Mouse (Mus musculus) midbrain, embryonic 15.5 days (tissue): ENCODE measurements at regions not wholly inside any gene's neighbourhood (a gene's known extent, or its start where the extent isn't known, plus 50 kb on each side); places are given as distances from the start of the nearest gene placed in this dataset.

ENCODE experiments used
- ATAC-seq: fragments of 200-750 bp; cut with Nextera tagmentation; replicated peaks from 2 replicates; pipeline ENCODE4 v1.8.0; 2017; ENCODE audit warnings: moderate TSS enrichment
- H3K27ac ChIP-seq: fragments of 300-500 bp; sonication (generic); 2 replicates; pipeline ENCODE4 v1.5.1; 2015; ENCODE audit warnings: mild to moderate bottlenecking, inconsistent platforms
- H3K27me3 ChIP-seq: fragments of 300-500 bp; sonication (generic); replicated peaks from 2 replicates; pipeline ENCODE4 v1.6.1; 2015; ENCODE audit warnings: inconsistent platforms
- H3K36me3 ChIP-seq: fragments of 300-500 bp; sonication (generic); replicated peaks from 2 replicates; pipeline ENCODE4 v1.6.1; 2015; ENCODE audit warnings: inconsistent platforms
- H3K4me1 ChIP-seq: fragments of 300-500 bp; sonication (generic); 2 replicates; pipeline ENCODE4 v1.6.1; 2015; ENCODE audit warnings: inconsistent platforms
- H3K4me2 ChIP-seq: fragments of 300-500 bp; sonication (generic); 2 replicates; pipeline ENCODE4 v1.6.1; 2015; ENCODE audit warnings: inconsistent platforms, mild to moderate bottlenecking, moderate library complexity
- H3K4me3 ChIP-seq: fragments of 300-500 bp; sonication (generic); 2 replicates; pipeline ENCODE4 v1.5.1; 2015; ENCODE audit warnings: mild to moderate bottlenecking, inconsistent platforms
- H3K9ac ChIP-seq: fragments of 300-500 bp; sonication (generic); 2 replicates; pipeline ENCODE4 v1.6.1; 2015; ENCODE audit warnings: mild to moderate bottlenecking, inconsistent platforms
- H3K9me3 ChIP-seq: fragments of 300-500 bp; sonication (generic); 2 replicates; pipeline ENCODE4 v1.6.1; 2016; ENCODE audit warnings: inconsistent platforms
- WGBS: fragments of 180-500 bp; shearing (Covaris S2); methylation state at CpG from one replicate; pipeline ENCODE4 v1.1.7; 2015; ENCODE audit warnings: mixed read lengths; 5-methylcytosine and 5-hydroxymethylcytosine counted together

DNA sequence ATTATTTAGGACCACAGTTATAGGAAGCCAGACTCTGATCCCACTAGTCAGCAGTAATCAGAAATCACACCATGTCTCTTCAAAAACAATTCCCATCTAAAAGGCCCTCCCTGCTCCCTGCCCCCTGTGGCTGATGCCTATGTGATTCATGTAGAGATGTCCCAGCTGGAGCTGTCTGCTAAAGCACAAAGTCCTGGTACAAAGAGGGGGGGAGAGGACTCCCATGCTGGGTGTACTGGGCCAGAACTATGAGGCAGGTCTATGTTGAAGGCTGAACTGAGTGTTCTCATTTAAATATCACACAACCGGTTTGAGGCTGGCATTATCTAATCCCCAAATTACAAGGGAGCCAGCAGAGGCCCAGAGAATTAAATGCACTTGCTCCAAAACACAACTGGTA, 88.2 kb downstream of the Chst1 start:
- Histone ChIP-seq H3K27me3 (no peaks in the 10 kb centered on the region), H3K27ac (no peak overlapping the region), H3K4me1 (peaks cover 19% of the 10 kb centered on the region), H3K4me2 (no peak overlapping the region), H3K9ac (no peak overlapping the region), H3K4me3 (no peak overlapping the region), H3K9me3 (no peaks in the 10 kb centered on the region), H3K36me3 (no peaks in the 10 kb centered on the region)
- whole genome bisulfite sequencing, result 18% methylated on average over 1 of the region's 1 CpGs
- no peak for ATAC-seq

GRCm38 (mm10) chr2:92689203-92689602, 89.7 kb downstream of the Chst1 start:
- ATAC-seq, result peak; percentile 88
- Histone ChIP-seq H3K27ac (peak overlapping the region; percentile 73), H3K36me3 (no peaks in the 10 kb centered on the region), H3K9ac (no peak overlapping the region), H3K27me3 (no peaks in the 10 kb centered on the region), H3K4me1 (peaks cover 19% of the 10 kb centered on the region), H3K4me2 (no peak overlapping the region), H3K4me3 (no peak overlapping the region), H3K9me3 (no peaks in the 10 kb centered on the region)
- WGBS, result 10% methylated on average over 2 of the region's 2 CpGs

DNA sequence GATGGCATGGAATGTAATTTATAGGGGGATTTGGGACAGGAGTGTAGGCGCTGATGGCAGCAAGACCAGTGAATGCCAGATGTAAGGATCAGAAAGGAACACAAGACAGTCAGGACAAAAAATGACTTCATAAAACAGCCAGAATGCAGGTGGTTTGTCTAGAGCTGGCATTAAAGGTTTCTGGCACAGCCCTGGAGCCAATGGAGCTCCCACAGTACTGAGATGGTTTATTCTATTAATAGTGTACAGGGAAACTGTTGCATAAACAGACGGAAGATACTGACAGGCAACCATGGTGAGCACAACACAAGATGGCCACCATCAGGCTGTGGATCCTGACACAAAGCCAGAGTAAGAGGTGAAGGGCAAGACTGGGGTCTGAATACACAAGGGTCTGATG, 90.8 kb downstream of the Chst1 start:
- no peaks in the 10 kb centered on the region for H3K36me3 ChIP-seq
- ATAC-seq, result no peak

GRCm38 (mm10) chr2:92691438-92691837, 91.9 kb downstream of the Chst1 start:
- ATAC-seq, result no peak
- 82% methylated on average over 2 of the region's 2 CpGs for WGBS
- H3K27me3 ChIP-seq, result no peaks in the 10 kb centered on the region
- H3K27ac ChIP-seq, result no peak overlapping the region
- H3K36me3 ChIP-seq, result no peaks in the 10 kb centered on the region
- H3K9ac ChIP-seq, result no peak overlapping the region
- H3K9me3 ChIP-seq, result no peaks in the 10 kb centered on the region
- H3K4me2 ChIP-seq, result no peak overlapping the region
- peaks cover 26% of the 10 kb centered on the region for H3K4me1 ChIP-seq
- H3K4me3 ChIP-seq, result no peak overlapping the region

More for the DNA sequence above, 90.8 kb downstream of the Chst1 start:
- Histone ChIP-seq H3K27ac (no peak overlapping the region), H3K27me3 (no peaks in the 10 kb centered on the region), H3K9me3 (no peaks in the 10 kb centered on the region), H3K9ac (no peak overlapping the region), H3K4me1 (peaks cover 19% of the 10 kb centered on the region), H3K4me3 (no peak overlapping the region), H3K4me2 (no peak overlapping the region)
- 88% methylated on average over 2 of the region's 2 CpGs for WGBS

GRCm38 (mm10) chr2:92692623-92693022, 93.1 kb downstream of the Chst1 start:
- WGBS, result 79% methylated on average over 1 of the region's 1 CpGs
- no peaks in the 10 kb centered on the region for H3K36me3 ChIP-seq
- no peak overlapping the region for H3K9ac ChIP-seq
- ATAC-seq, result no peak
- no peaks in the 10 kb centered on the region for H3K27me3 ChIP-seq
- no peak overlapping the region for H3K4me3 ChIP-seq
- H3K9me3 ChIP-seq, result no peaks in the 10 kb centered on the region
- H3K27ac ChIP-seq, result no peak overlapping the region
- H3K4me1 ChIP-seq, result peaks cover 26% of the 10 kb centered on the region
- no peak overlapping the region for H3K4me2 ChIP-seq

DNA sequence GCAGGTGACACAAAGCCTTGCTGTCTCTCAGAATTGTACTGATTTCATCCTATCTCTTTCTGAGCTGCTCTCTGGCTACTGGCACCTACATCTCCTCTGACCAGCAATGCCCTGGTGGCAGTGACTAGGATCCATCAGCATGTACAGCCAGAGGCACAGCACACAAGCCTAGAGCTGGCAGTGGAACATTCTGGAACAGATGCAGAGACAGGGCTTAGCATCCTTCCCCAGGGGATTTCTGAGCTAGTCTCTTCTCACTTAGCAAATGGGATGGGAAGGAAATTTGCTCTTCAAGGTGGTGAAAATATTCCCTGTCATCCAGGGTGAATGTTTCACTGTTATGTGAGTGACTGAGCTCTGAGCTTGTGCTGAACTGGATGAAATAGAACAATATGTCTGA, 93.5 kb downstream of the Chst1 start:
- no peak overlapping the region for H3K4me3 ChIP-seq
- no peak overlapping the region for H3K4me2 ChIP-seq
- H3K27me3 ChIP-seq, result no peaks in the 10 kb centered on the region
- no peaks in the 10 kb centered on the region for H3K36me3 ChIP-seq
- H3K9ac ChIP-seq, result no peak overlapping the region
- peaks cover 26% of the 10 kb centered on the region for H3K4me1 ChIP-seq
- no peak overlapping the region for H3K27ac ChIP-seq
- no peak for ATAC-seq
- H3K9me3 ChIP-seq, result no peaks in the 10 kb centered on the region

DNA sequence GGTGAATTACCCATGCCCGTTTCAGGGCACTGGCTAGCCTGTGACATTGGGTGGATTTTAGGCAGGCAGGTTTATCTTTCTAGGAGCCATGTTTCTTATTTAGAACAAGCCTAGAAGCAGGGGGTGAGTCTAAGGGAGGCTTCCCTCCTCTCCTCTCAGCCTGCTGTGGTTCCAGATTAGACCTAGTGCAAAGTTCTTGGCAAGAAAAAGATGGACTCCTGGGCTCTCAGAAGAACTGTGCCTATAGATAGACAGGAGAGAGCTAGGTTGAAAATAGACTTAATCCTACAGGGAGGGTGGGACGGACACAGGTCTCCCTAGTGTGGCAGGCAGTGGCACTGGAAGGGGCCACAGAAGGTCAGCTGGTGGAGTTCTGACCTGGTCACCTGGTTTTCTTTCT, 95.3 kb downstream of the Chst1 start:
- H3K36me3 ChIP-seq, result no peaks in the 10 kb centered on the region
- H3K27me3 ChIP-seq, result no peaks in the 10 kb centered on the region
- peaks cover 8% of the 10 kb centered on the region for H3K4me1 ChIP-seq
- H3K9me3 ChIP-seq, result no peaks in the 10 kb centered on the region
- WGBS, result 78% methylated on average over 2 of the region's 2 CpGs
- no peak overlapping the region for H3K4me2 ChIP-seq
- ATAC-seq, result no peak
- H3K27ac ChIP-seq, result no peak overlapping the region
- no peak overlapping the region for H3K4me3 ChIP-seq
- H3K9ac ChIP-seq, result no peak overlapping the region

DNA sequence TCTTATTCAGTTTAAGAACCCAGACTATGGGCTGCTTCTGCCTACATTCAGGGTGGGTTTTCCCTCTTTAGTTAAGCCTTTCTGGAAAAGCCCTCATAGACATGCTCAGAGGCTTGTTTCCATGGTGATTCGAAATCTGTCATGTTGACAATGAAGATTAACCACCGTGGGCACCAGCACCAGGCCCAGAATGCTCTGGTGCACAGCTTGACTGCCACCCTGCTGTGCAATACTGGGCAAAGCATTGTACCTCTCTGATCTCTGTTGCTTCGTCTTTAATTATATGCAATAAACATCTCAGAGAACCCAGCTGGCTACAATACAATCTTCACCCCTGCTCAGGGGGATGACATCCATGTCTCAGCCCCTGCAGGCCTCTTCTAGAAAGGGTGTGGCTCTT, 96.4 kb downstream of the Chst1 start:
- ATAC-seq, result peak; percentile 24; the same call in 1 of the 2 replicates
- WGBS, result 15% methylated on average over 3 of the region's 3 CpGs

DNA sequence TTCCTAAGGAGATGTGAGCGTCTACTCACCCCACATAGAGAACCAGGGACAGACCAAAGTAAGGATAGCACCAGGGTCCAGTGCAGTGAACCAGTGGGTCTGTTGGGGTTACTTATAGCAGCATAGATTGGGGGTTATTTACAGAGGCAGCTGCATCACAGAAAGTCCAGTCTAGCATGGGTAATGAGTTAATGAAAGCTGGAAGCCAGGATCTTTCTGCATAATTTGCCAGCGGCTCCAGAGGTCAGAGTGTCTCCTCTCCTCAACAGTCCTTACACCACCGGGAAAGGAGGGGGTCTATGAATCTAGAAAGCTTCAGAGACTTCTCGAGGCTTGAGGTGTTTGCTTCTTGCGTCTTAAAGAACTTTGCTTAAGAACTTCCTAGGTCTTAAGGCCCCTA, 98.2 kb downstream of the Chst1 start:
- no peaks in the 10 kb centered on the region for H3K27me3 ChIP-seq
- H3K4me2 ChIP-seq, result no peak overlapping the region
- ATAC-seq, result no peak
- H3K9me3 ChIP-seq, result no peaks in the 10 kb centered on the region
- no peak overlapping the region for H3K27ac ChIP-seq
- H3K36me3 ChIP-seq, result no peaks in the 10 kb centered on the region
- peaks cover 7% of the 10 kb centered on the region for H3K4me1 ChIP-seq
- H3K4me3 ChIP-seq, result no peak overlapping the region
- no peak overlapping the region for H3K9ac ChIP-seq
- WGBS, result 67% methylated on average over 5 of the region's 5 CpGs

More for the DNA sequence above, 96.4 kb downstream of the Chst1 start:
- Histone ChIP-seq H3K36me3 (no peaks in the 10 kb centered on the region), H3K4me1 (peaks cover 7% of the 10 kb centered on the region), H3K9me3 (no peaks in the 10 kb centered on the region), H3K27me3 (no peaks in the 10 kb centered on the region), H3K4me2 (no peak overlapping the region), H3K9ac (no peak overlapping the region), H3K4me3 (no peak overlapping the region), H3K27ac (no peak overlapping the region)

DNA sequence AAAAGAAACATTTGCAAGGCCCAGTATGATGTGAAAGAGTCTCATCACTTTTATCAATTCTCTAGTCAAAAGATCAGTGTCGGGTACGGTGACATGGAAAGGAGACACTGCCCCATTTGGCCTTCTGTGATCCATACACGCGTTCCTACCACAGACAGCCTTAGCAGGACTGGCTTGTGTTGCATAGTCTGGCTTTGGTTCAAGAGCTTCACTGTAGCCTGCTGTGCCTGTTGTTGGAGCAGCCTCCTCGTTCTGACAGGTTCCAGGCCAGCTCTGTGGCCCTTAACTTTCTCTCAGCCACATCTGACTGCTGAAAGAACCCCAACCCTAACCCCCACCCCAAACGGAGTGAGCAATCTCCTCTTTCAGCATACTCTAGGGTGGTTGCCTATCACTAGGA, 99.9 kb downstream of the Chst1 start:
- WGBS, result 73% methylated on average over 6 of the region's 6 CpGs
- H3K9ac ChIP-seq, result no peak overlapping the region
- H3K27me3 ChIP-seq, result no peaks in the 10 kb centered on the region
- ATAC-seq, result no peak
- no peaks in the 10 kb centered on the region for H3K9me3 ChIP-seq
- H3K27ac ChIP-seq, result no peak overlapping the region
- peaks cover 7% of the 10 kb centered on the region for H3K4me1 ChIP-seq
- H3K4me3 ChIP-seq, result no peak overlapping the region
- no peaks in the 10 kb centered on the region for H3K36me3 ChIP-seq
- H3K4me2 ChIP-seq, result no peak overlapping the region

GRCm38 (mm10) chr2:92704035-92704434, 104.5 kb downstream of the Chst1 start:
- Histone ChIP-seq H3K27me3 (no peaks in the 10 kb centered on the region), H3K4me3 (no peak overlapping the region), H3K4me2 (no peak overlapping the region), H3K36me3 (no peaks in the 10 kb centered on the region), H3K4me1 (no peaks in the 10 kb centered on the region), H3K27ac (no peak overlapping the region), H3K9ac (no peak overlapping the region), H3K9me3 (no peaks in the 10 kb centered on the region)
- ATAC-seq, result no peak; the same call in 1 of the 2 replicates
- 46% methylated on average over 3 of the region's 3 CpGs for WGBS

DNA sequence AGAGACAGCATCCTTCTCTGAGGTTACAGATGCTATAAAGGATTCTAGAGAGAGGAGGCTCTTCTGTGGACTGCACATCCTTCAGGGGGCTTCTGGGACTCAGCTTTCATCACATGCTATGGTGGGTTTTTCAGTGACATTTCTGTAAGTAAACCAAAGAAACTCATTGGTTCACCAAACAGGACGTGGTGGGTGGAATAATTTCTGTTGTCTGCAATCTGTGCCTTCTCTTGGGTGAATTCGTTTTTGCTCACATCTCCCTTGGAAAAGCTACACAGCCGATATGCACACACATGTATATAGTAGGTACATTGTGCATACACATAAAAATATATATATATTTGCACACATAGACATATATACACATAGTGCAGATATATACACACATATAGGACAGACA, 110.2 kb downstream of the Chst1 start:
- WGBS, result 88% methylated on average over 3 of the region's 3 CpGs

GRCm38 (mm10) chr2:92711122-92711777, 111.7 kb downstream of the Chst1 start:
- Histone ChIP-seq H3K27me3 (no peaks in the 10 kb centered on the region), H3K4me3 (no peak overlapping the region), H3K4me1 (peaks cover 34% of the 10 kb centered on the region), H3K9me3 (no peaks in the 10 kb centered on the region), H3K36me3 (no peaks in the 10 kb centered on the region), H3K27ac (peak overlapping the region; percentile 88), H3K4me2 (no peak overlapping the region; the same call in 1 of the 2 replicates), H3K9ac (no peak overlapping the region)
- WGBS, result 31% methylated on average over 15 of the region's 15 CpGs
- peak; percentile 61 for ATAC-seq

More for the DNA sequence above, 110.2 kb downstream of the Chst1 start:
- Histone ChIP-seq H3K36me3 (no peaks in the 10 kb centered on the region), H3K4me2 (no peak overlapping the region), H3K4me3 (no peak overlapping the region), H3K9me3 (no peaks in the 10 kb centered on the region), H3K27me3 (no peaks in the 10 kb centered on the region), H3K4me1 (peaks cover 34% of the 10 kb centered on the region), H3K27ac (no peak overlapping the region), H3K9ac (no peak overlapping the region)
- no peak for ATAC-seq
